Mouse (Mus musculus): ENCODE data around the gene Eif3i.

DNA sequence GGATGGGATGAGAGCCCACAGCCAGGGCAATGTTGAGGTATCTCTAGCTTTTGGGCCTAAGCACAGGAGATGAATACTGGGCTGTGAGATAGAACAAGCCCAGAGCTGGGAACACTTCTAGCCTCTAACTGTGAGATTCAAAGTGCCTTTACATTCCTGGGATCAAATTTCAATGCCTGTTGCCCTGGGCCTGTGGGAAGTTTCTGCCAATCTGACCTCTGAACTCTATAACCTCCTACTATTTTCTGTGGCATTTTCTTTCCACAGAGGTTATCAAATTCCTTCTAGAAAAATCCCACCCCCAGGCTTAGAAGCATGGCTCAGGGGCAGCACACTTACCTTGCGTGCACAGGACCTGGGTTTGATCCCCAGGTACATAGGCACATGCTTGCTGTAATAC lies 50.2 kb downstream of the Eif3i start:
- TF ChIP-seq CTCF (IDR thresholded peaks at IDR 0.05; ENCODE audit: low read depth) (no peak), EP300 (IDR thresholded peaks at IDR 0.05; ENCODE audit: low read depth) (no peak)

Data from liver, postnatal 0 days (tissue).